ENCODE assay signal across 9 mouse cellular contexts in genomic region chr17:56552781-56553363, GRCm38 (mm10). TPM values are rescaled to one million over a fixed set of nuclear protein-coding genes. Genes with fewer than 3 reads are reported as not detected.
DNase-seq lines count a peak whose midpoint lies in the region; ATAC-seq lines count a peak whose summit lies in the region.
"Had no signal": no experiment of that assay in that cellular context is flagged by ENCODE, and none has a peak within 500 bp of the region (broad histone marks: within the 10 kb centered on the region; RNA-seq: fewer than 3 reads in every experiment).

No protein-coding gene starts in this region.

- 0 out of 2 replicates have a peak overlapping the region, but pooled peaks have one; percentile 7 for H3K9ac ChIP-seq in hindbrain, embryonic 16.5 days (ENCODE audit: low read depth, low read length)
- no peak overlapping the region for H3K9ac ChIP-seq in midbrain, embryonic 12.5 days (replicated peaks)

- no peaks in the 10 kb centered on the region for H3K9me3 ChIP-seq in hindbrain, embryonic 16.5 days (ENCODE audit: control insufficient read depth, low read length)
- no peaks in the 10 kb centered on the region for H3K9me3 ChIP-seq in midbrain, embryonic 12.5 days

- peaks cover 15% of the 10 kb centered on the region for H3K4me1 ChIP-seq in hindbrain, embryonic 16.5 days (ENCODE audit: control insufficient read depth, insufficient read depth, low read depth, low read length)
- peaks cover 33% of the 10 kb centered on the region for H3K4me1 ChIP-seq in midbrain, embryonic 12.5 days

- peak; percentile 45 to 85 for DNase-seq in adrenal gland, adult (ENCODE audit: inconsistent age in 2 of 2, low spot score in 1 of 2)
- no peak for DNase-seq in adrenal gland, adult 8-10 months
- peak; percentile 65 to 79 for DNase-seq in cerebellum, adult 18-20 months
- DNase-seq in forelimb bud, embryonic 11.5 days (ENCODE audit: low read depth, low spot score) = peak; percentile 88
- peak; percentile 71 to 82 for DNase-seq in left cerebral cortex, postnatal 10 days (ENCODE audit: extremely low spot score in 1 of 2, low spot score in 2 of 2)
- DNase-seq in spleen, adult 18-20 months = peak; percentile 52 to 72

- H3K4me2 ChIP-seq in hindbrain, embryonic 16.5 days (ENCODE audit: low read length) = no peak overlapping the region
- no peak overlapping the region for H3K4me2 ChIP-seq in midbrain, embryonic 12.5 days (replicated peaks)

- H3K27ac ChIP-seq in hindbrain, embryonic 16.5 days (ENCODE audit: low read depth, low read length) = peak overlapping the region; percentile 45
- peak overlapping the region; percentile 87 for H3K27ac ChIP-seq in midbrain, embryonic 12.5 days (replicated peaks)

- no peak for ATAC-seq in hindbrain, embryonic 16.5 days
- peak; percentile 4; the same call in 1 of the 2 replicates for ATAC-seq in midbrain, embryonic 12.5 days (ENCODE audit: low FRiP score, low read depth)

- H3K4me3 ChIP-seq in hindbrain, embryonic 16.5 days (ENCODE audit: low read length) = no peak overlapping the region
- H3K4me3 ChIP-seq in midbrain, embryonic 12.5 days = no peak overlapping the region
- H3K4me3 ChIP-seq: myocyte had no signal

- intact Hi-C loops in left cerebral cortex, postnatal 10 days (cut with DNase I) = loop anchor here (5.0 kb wide), 3 partner anchors 46 to 126 kb away; partner anchors contain the start of gene Ptprs

- no peaks in the 10 kb centered on the region for H3K36me3 ChIP-seq in hindbrain, embryonic 16.5 days (ENCODE audit: control insufficient read depth, insufficient read depth, low read length)
- no peaks in the 10 kb centered on the region for H3K36me3 ChIP-seq in midbrain, embryonic 12.5 days

- WGBS in hindbrain, embryonic 16.5 days = 42% methylated on average over 5 of the region's 5 CpGs
- WGBS in midbrain, embryonic 12.5 days = 61% methylated on average over 5 of the region's 5 CpGs

- no peaks in the 10 kb centered on the region for H3K27me3 ChIP-seq in hindbrain, embryonic 16.5 days (replicated peaks; ENCODE audit: control insufficient read depth, insufficient read depth, low read length)
- H3K27me3 ChIP-seq in midbrain, embryonic 12.5 days = no peaks in the 10 kb centered on the region

RNA-seq across cellular contexts. Expression of gene Gm20219, which starts 1.3 kb away (rescaled TPM):
- total RNA-seq in adrenal gland, adult 8-10 months (2022) = 1 to 10 TPM in 2 of 4 experiments, under 1 TPM in 2; 0.73 to 2.1 (median 1.1) TPM
- polyA plus RNA-seq in hindbrain, embryonic 16.5 days (2015; fragmentation: Nextera tagmentation; extraction: Ambion mirVana) = 0.95 and 1.1 TPM in 2 replicates
- 1 to 10 TPM in 1 of 2 experiments, under 1 TPM in 1; 0.54 to 1.3 TPM for total RNA-seq in left cerebral cortex, postnatal 10 days (2021)
- polyA plus RNA-seq in midbrain, embryonic 12.5 days (2016; fragmentation: Nextera tagmentation; extraction: Ambion mirVana) = 1.6 and 1.9 TPM in 2 replicates

RNA-seq across cellular contexts. Expression of gene Safb2, which starts 31.5 kb away (rescaled TPM):
- total RNA-seq in adrenal gland, adult 8-10 months (2022) = 100 to 1,000 TPM in 3 of 4 experiments, 10 to 100 TPM in 1; 79.7 to 193 (median 154) TPM
- polyA plus RNA-seq in hindbrain, embryonic 16.5 days (2015; fragmentation: Nextera tagmentation; extraction: Ambion mirVana) = 56.7 and 66.1 TPM in 2 replicates
- total RNA-seq in left cerebral cortex, postnatal 10 days (2021) = 10 to 100 TPM; 86.3 to 97.5 TPM
- 94.7 and 107 TPM in 2 replicates for polyA plus RNA-seq in midbrain, embryonic 12.5 days (2016; fragmentation: Nextera tagmentation; extraction: Ambion mirVana)

RNA-seq across cellular contexts. Expression of gene Safb, which starts 31.8 kb away (rescaled TPM):
- total RNA-seq in adrenal gland, adult 8-10 months (2022) = 100 to 1,000 TPM in 3 of 4 experiments, 10 to 100 TPM in 1; 87.8 to 184 (median 132) TPM
- polyA plus RNA-seq in hindbrain, embryonic 16.5 days (2015; fragmentation: Nextera tagmentation; extraction: Ambion mirVana) = 95.5 and 109 TPM in 2 replicates
- 100 to 1,000 TPM; 126 to 141 TPM for total RNA-seq in left cerebral cortex, postnatal 10 days (2021)
- polyA plus RNA-seq in midbrain, embryonic 12.5 days (2016; fragmentation: Nextera tagmentation; extraction: Ambion mirVana) = 168 and 177 TPM in 2 replicates

RNA-seq across cellular contexts. Expression of gene Znrf4, which starts 40.6 kb away (rescaled TPM):
- total RNA-seq in adrenal gland, adult 8-10 months (2022) = not detected
- polyA plus RNA-seq in hindbrain, embryonic 16.5 days (2015; fragmentation: Nextera tagmentation; extraction: Ambion mirVana) = not detected in 2 replicates
- total RNA-seq in left cerebral cortex, postnatal 10 days (2021) = not detected
- polyA plus RNA-seq in midbrain, embryonic 12.5 days (2016; fragmentation: Nextera tagmentation; extraction: Ambion mirVana) = not detected in 2 replicates
- polyA plus RNA-seq: myocyte had no signal

RNA-seq across cellular contexts. Expression of gene 2410015M20Rik, which starts 56.7 kb away (rescaled TPM):
- total RNA-seq in adrenal gland, adult 8-10 months (2022) = 100 to 1,000 TPM; 245 to 323 (median 277) TPM
- 186 and 221 TPM in 2 replicates for polyA plus RNA-seq in hindbrain, embryonic 16.5 days (2015; fragmentation: Nextera tagmentation; extraction: Ambion mirVana)
- total RNA-seq in left cerebral cortex, postnatal 10 days (2021) = 100 to 1,000 TPM; 169 to 171 TPM
- 174 and 178 TPM in 2 replicates for polyA plus RNA-seq in midbrain, embryonic 12.5 days (2016; fragmentation: Nextera tagmentation; extraction: Ambion mirVana)
